Mouse (Mus musculus) myocyte (in vitro differentiated cells): ENCODE data around the gene Gm20388. TPM values are rescaled to one million over a fixed set of nuclear protein-coding genes. Genes with fewer than 3 reads are reported as not detected.
A peak's percentile ranks its signal among the peaks of the same experiment; 100 is the strongest.

Experiments
- H3K27me3 ChIP-seq: one replicate; pipeline ENCODE4 v1.6.1; 2011; ENCODE audit not compliant: control insufficient read depth, insufficient read depth, insufficient read length
- H3K36me3 ChIP-seq: one replicate; pipeline ENCODE4 v1.6.1; 2011; ENCODE audit not compliant: control insufficient read depth, insufficient read depth
- H3K4me2 ChIP-seq: one replicate; pipeline ENCODE4 v1.6.1; 2011; ENCODE audit warnings: low read depth, control low read depth
- H3K4me3 ChIP-seq: one replicate; pipeline ENCODE4 v1.5.1; 2011; ENCODE audit warnings: mild to moderate bottlenecking, control low read depth, moderate library complexity
- H3K79me2 ChIP-seq: one replicate; pipeline ENCODE4 v1.6.1; 2011; ENCODE audit not compliant: control insufficient read depth, insufficient read depth
- H3ac ChIP-seq: one replicate; pipeline ENCODE4 v1.6.1; 2011; ENCODE audit not compliant: control insufficient read depth, insufficient read length
- CEBPB ChIP-seq: IDR thresholded peaks from 2 replicates; pipeline ENCODE4 v1.6.1; 2011; ENCODE audit warnings: mild to moderate bottlenecking, moderate library complexity; ENCODE audit not compliant: poor library complexity, insufficient read depth, severe bottlenecking
- E2F4 ChIP-seq: IDR thresholded peaks from one replicate; pipeline ENCODE4 v1.6.1; 2011; ENCODE audit warnings: mild to moderate bottlenecking, control low read depth, moderate library complexity; ENCODE audit not compliant: insufficient read depth
- MAX ChIP-seq: IDR thresholded peaks from one replicate; pipeline ENCODE4 v1.6.1; 2011; ENCODE audit warnings: low read depth, mild to moderate bottlenecking, control low read depth
- MYOD1 ChIP-seq, 3 experiments: IDR thresholded peaks; one replicate each; pipeline ENCODE4 v1.6.1; 2011; ENCODE audit warnings: control low read depth in 2 of 3, low read depth in 2 of 3, mild to moderate bottlenecking in 2 of 3, moderate library complexity in 1 of 3; ENCODE audit not compliant: insufficient read length in 2 of 3, control insufficient read depth in 1 of 3
- MYOG ChIP-seq, 3 experiments: IDR thresholded peaks; one replicate each; pipeline ENCODE4 v1.6.1; 2011; ENCODE audit warnings: control low read depth in 2 of 3, low read depth in 2 of 3, mild to moderate bottlenecking in 2 of 3; ENCODE audit not compliant: insufficient read length in 2 of 3, control insufficient read depth in 1 of 3, insufficient read depth in 1 of 3
- POLR2A ChIP-seq: IDR thresholded peaks from one replicate; pipeline ENCODE4 v1.6.1; 2011; ENCODE audit warnings: low read depth, mild to moderate bottlenecking, control low read depth, moderate library complexity; ENCODE audit not compliant: insufficient read length
- POLR2AphosphoS2 ChIP-seq: IDR thresholded peaks from one replicate; pipeline ENCODE4 v1.6.1; 2011; ENCODE audit warnings: low read depth, control low read depth; ENCODE audit not compliant: insufficient read length
- REST ChIP-seq: IDR thresholded peaks from one replicate; pipeline ENCODE4 v1.6.1; 2011; ENCODE audit warnings: mild to moderate bottlenecking, control low read depth, moderate library complexity; ENCODE audit not compliant: insufficient read depth, insufficient read length
- SRF ChIP-seq: IDR thresholded peaks from one replicate; pipeline ENCODE4 v1.6.1; 2011; ENCODE audit warnings: low read depth; ENCODE audit not compliant: control insufficient read depth, insufficient read length
- TCF12 ChIP-seq: IDR thresholded peaks from one replicate; pipeline ENCODE4 v1.6.1; 2011; ENCODE audit warnings: mild to moderate bottlenecking, control low read depth; ENCODE audit not compliant: poor library complexity, insufficient read depth, severe bottlenecking
- TCF3 ChIP-seq: IDR thresholded peaks from one replicate; pipeline ENCODE4 v1.6.1; 2011; ENCODE audit warnings: low read depth, control low read depth; ENCODE audit not compliant: insufficient read length
- USF1 ChIP-seq: IDR thresholded peaks from one replicate; pipeline ENCODE4 v1.6.1; 2011; ENCODE audit warnings: low read depth, mild to moderate bottlenecking, control low read depth, moderate library complexity
- polyA plus RNA-seq: library from polyadenylated mRNA; unstranded; fragments of >200 nt; fragmentation: generic; extraction: Trizol; gene quantifications from one replicate; pipeline ENCODE4 v1.2.1, GENCODE M21; 2012; ENCODE audit warnings: missing spikeins

Gm20388 gene
- polyA plus RNA-seq, 1 experiment = 15.3 TPM

DNA sequence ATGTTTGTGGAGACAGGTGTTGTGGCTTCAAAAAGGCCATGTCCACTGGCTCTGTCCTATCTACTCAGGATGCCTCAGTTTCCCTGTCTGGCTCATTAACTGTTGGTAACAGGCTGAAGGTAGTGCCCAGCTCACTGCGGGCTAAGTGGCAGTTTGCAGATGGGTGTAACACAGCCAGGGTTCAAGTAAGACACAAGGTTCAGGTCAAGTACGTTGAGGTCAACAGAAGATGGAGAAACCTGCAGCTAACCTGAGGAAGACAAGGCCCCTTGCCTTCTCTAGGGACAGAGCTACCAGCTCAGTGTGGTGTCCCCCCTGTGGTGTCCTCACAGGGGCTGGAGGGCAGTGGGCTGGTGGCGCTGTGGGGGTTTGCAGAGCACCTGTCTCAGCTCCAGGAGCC, 1969.1 kb downstream of the Gm20388 start:
- Histone ChIP-seq H3K27me3 (no peaks in the 10 kb centered on the region), H3ac (no peak overlapping the region), H3K36me3 (peaks cover 15% of the 10 kb centered on the region), H3K4me2 (no peak overlapping the region), H3K79me2 (no peaks in the 10 kb centered on the region), H3K4me3 (no peak overlapping the region)
- TF ChIP-seq POLR2A (peak; percentile 38), POLR2AphosphoS2 (peak; percentile 76), USF1 (no peak), MYOG (IDR thresholded peaks at IDR 0.05; ENCODE audit: control insufficient read depth in 1 of 3, insufficient read depth in 1 of 3, insufficient read length in 2 of 3, low read depth in 2 of 3) (no peak), TCF12 (no peak)

GRCm38 (mm10) chr8:121880818-121881217, 1970.2 kb downstream of the Gm20388 start:
- Histone ChIP-seq H3K4me3 (no peak overlapping the region), H3K36me3 (peaks cover 21% of the 10 kb centered on the region), H3ac (no peak overlapping the region), H3K79me2 (no peaks in the 10 kb centered on the region), H3K27me3 (no peaks in the 10 kb centered on the region), H3K4me2 (no peak overlapping the region)
- TF ChIP-seq POLR2A (no peak), MAX (no peak), MYOG (IDR thresholded peaks at IDR 0.05; ENCODE audit: control insufficient read depth in 1 of 3, insufficient read depth in 1 of 3, insufficient read length in 2 of 3, low read depth in 2 of 3) (no peak)

DNA sequence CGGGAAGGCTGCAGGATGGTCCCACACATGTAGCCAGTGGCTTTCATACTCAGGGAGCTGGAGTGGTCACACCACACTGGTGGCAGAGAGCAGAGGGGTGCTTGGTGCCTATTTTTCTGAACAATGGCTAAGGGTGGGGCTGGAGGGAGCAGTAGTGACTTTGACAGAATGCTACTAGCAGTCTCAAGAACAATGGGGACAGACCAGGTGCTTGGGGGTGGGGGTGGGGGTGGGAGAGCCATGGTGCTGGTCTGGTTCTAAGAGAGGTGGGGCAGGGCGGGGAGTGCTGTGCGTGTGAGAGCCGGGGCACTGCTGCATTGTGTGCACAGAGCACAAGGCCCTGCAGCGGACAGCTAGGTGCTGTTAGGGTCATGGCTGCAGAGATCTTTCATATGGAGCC, 1971.3 kb downstream of the Gm20388 start:
- TF ChIP-seq POLR2AphosphoS2 (peak; percentile 50), TCF3 (no peak), USF1 (no peak), CEBPB (no peak)
- H3K36me3 ChIP-seq = peaks cover 32% of the 10 kb centered on the region

GRCm38 (mm10) chr8:121884181-121884580, 1973.5 kb downstream of the Gm20388 start:
- Histone ChIP-seq H3K4me2 (no peak overlapping the region), H3K36me3 (peaks cover 50% of the 10 kb centered on the region), H3K4me3 (no peak overlapping the region), H3ac (no peak overlapping the region), H3K79me2 (peaks cover 4% of the 10 kb centered on the region), H3K27me3 (no peaks in the 10 kb centered on the region)
- TF ChIP-seq TCF3 (no peak), E2F4 (no peak), MAX (no peak), MYOG (IDR thresholded peaks at IDR 0.05; ENCODE audit: control insufficient read depth in 1 of 3, insufficient read depth in 1 of 3, insufficient read length in 2 of 3, low read depth in 2 of 3) (no peak), TCF12 (no peak), CEBPB (no peak), MYOD1 (IDR thresholded peaks at IDR 0.05; ENCODE audit: control insufficient read depth in 1 of 3, insufficient read length in 2 of 3, low read depth in 2 of 3) (no peak), USF1 (no peak)

More for the DNA sequence above, 1971.3 kb downstream of the Gm20388 start:
- H3ac ChIP-seq = no peak overlapping the region
- H3K27me3 ChIP-seq = no peaks in the 10 kb centered on the region
- H3K4me2 ChIP-seq = no peak overlapping the region
- no peaks in the 10 kb centered on the region for H3K79me2 ChIP-seq
- no peak overlapping the region for H3K4me3 ChIP-seq

DNA sequence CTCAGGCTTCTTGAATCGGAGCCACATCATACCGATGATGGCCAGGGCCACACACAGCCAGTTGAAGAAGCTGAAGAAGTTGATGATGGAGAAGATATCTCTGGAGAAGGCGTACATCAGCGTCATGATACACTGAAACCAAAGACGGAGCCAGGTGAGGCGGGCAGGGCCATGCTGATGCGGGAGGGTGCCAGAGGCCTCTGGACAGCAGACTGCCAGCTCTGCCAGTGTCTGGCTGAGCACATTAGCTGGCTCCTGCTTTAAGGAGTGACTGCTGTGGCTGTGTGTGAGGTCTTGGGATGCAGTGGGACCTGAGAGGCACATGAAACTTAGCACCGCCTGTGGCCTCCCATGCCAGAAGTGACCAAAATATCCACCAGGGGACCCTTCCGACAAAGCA, 1974.4 kb downstream of the Gm20388 start:
- peaks cover 53% of the 10 kb centered on the region for H3K36me3 ChIP-seq
- no peak overlapping the region for H3K4me3 ChIP-seq
- no peak for TF ChIP-seq MAX
- TF ChIP-seq POLR2A = no peak
- no peak for TF ChIP-seq POLR2AphosphoS2
- peaks cover 7% of the 10 kb centered on the region for H3K79me2 ChIP-seq
- H3K4me2 ChIP-seq = no peak overlapping the region
- H3ac ChIP-seq = no peak overlapping the region
- H3K27me3 ChIP-seq = no peaks in the 10 kb centered on the region

- H3K4me3 ChIP-seq = no peak overlapping the region
Measured at GRCm38 (mm10) chr8:121885433-121885832, 1974.8 kb downstream of the Gm20388 start.

More at GRCm38 (mm10) chr8:121885433-121885832, 1974.8 kb downstream of the Gm20388 start:
- Histone ChIP-seq H3K4me2 (no peak overlapping the region), H3K27me3 (no peaks in the 10 kb centered on the region), H3ac (no peak overlapping the region), H3K36me3 (peaks cover 53% of the 10 kb centered on the region), H3K79me2 (peaks cover 11% of the 10 kb centered on the region)
- TF ChIP-seq POLR2AphosphoS2 = no peak
- TF ChIP-seq E2F4 = no peak
- no peak for TF ChIP-seq MYOD1 (IDR thresholded peaks at IDR 0.05; ENCODE audit: control insufficient read depth in 1 of 3, insufficient read length in 2 of 3, low read depth in 2 of 3)
- TF ChIP-seq POLR2A = no peak
- TF ChIP-seq SRF = no peak
- no peak for TF ChIP-seq CEBPB
- TF ChIP-seq REST = no peak
- TF ChIP-seq USF1 = no peak
- TF ChIP-seq TCF3 = no peak
- TF ChIP-seq MAX = no peak
